11 mouse cellular contexts compared by ENCODE assay signal in the genomic region with DNA sequence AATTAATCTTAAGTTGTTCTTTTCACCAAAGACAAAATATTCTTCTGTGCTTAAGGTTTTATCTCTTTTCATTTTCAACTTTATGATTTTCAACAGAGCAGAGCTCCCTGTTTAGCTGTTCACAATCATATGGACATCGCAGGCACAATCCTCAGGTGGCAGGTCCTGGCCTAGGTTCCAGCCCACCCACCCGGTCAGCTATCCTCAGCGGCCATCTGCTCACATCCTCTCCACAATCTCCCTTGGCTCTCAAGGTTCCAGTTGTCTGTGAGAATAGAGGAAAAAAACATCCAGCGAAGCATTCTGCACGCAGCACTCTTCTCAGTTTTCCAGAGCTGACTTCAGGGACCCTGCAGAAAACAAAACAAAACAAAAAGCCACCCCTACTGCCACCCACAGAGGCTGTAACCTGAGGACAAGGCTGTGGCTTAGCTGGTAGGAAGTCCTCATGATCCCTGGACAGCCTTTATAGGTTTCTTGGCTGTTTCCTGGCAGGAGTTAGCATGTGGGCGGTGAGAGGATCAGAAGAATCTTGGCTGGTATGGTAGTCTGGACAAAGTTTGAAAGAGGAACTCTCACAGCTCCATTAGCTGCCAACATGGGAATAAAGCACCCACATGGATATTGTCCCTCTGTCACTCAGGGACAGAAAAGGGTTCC. TPM values are rescaled to one million over a fixed set of nuclear protein-coding genes. Genes with fewer than 3 reads are reported as not detected.
DNase-seq lines count a peak whose midpoint lies in the region; ATAC-seq and TF ChIP-seq lines count a peak whose summit lies in the region.
"Had no signal": no experiment of that assay in that cellular context is flagged by ENCODE, and none has a peak within 500 bp of the region (broad histone marks: within the 10 kb centered on the region; RNA-seq: fewer than 3 reads in every experiment).

No protein-coding gene starts in this region.

- TF ChIP-seq POLR2A in heart, adult 2 months (IDR thresholded peaks at IDR 0.05; ENCODE audit: insufficient read depth, low read depth, low read length) = no peak

- H3K4me3 ChIP-seq in heart, adult 2 months = no peak overlapping the region
- H3K4me3 ChIP-seq in limb, embryonic 13.5 days = no peak overlapping the region
- H3K4me3 ChIP-seq in limb, embryonic 10.5 days = no peak overlapping the region
- no peak overlapping the region for H3K4me3 ChIP-seq in embryonic facial prominence, embryonic 15.5 days (replicated peaks)
- H3K4me3 ChIP-seq in limb, embryonic 15.5 days = no peak overlapping the region
- H3K4me3 ChIP-seq: liver, embryonic 15.5 days; megakaryocyte, embryonic 14.5 days had no signal

- H3K36me3 ChIP-seq in heart, adult 2 months (ENCODE audit: control insufficient read depth, insufficient read depth, low read length) = no peaks in the 10 kb centered on the region
- H3K36me3 ChIP-seq in limb, embryonic 13.5 days = no peaks in the 10 kb centered on the region
- no peaks in the 10 kb centered on the region for H3K36me3 ChIP-seq in limb, embryonic 10.5 days
- no peaks in the 10 kb centered on the region; the same call in 1 of the 2 replicates for H3K36me3 ChIP-seq in embryonic facial prominence, embryonic 15.5 days
- no peaks in the 10 kb centered on the region for H3K36me3 ChIP-seq in limb, embryonic 15.5 days
- H3K36me3 ChIP-seq: liver, embryonic 15.5 days had no signal

- peak; percentile 48; the same call in 1 of the 2 replicates for ATAC-seq in limb, embryonic 13.5 days (ENCODE audit: low FRiP score, low read depth)
- peak; percentile 54; the same call in 1 of the 2 replicates for ATAC-seq in embryonic facial prominence, embryonic 15.5 days (ENCODE audit: insufficient number of reproducible peaks, low FRiP score, low TSS enrichment, low read depth)
- 0 out of 2 replicates have a peak, but pooled peaks have one; percentile 24 for ATAC-seq in limb, embryonic 15.5 days (ENCODE audit: insufficient number of reproducible peaks, low FRiP score, low TSS enrichment, low read depth)

- 0 out of 2 replicates have a peak overlapping the region, but pooled peaks have one; percentile 31 for H3K9ac ChIP-seq in heart, adult 2 months (ENCODE audit: low read depth, low read length)
- H3K9ac ChIP-seq in limb, embryonic 13.5 days = no peak overlapping the region
- H3K9ac ChIP-seq in embryonic facial prominence, embryonic 15.5 days = no peak overlapping the region
- H3K9ac ChIP-seq in limb, embryonic 15.5 days = no peak overlapping the region
- H3K9ac ChIP-seq: liver, embryonic 15.5 days had no signal

- H3K9me3 ChIP-seq in limb, embryonic 13.5 days = no peaks in the 10 kb centered on the region
- H3K9me3 ChIP-seq in limb, embryonic 10.5 days (replicated peaks) = no peaks in the 10 kb centered on the region
- no peaks in the 10 kb centered on the region for H3K9me3 ChIP-seq in embryonic facial prominence, embryonic 15.5 days (replicated peaks)
- H3K9me3 ChIP-seq in limb, embryonic 15.5 days = no peaks in the 10 kb centered on the region
- H3K9me3 ChIP-seq: liver, embryonic 15.5 days; megakaryocyte, embryonic 14.5 days had no signal

- H3K27ac ChIP-seq in heart, adult 2 months = no peak overlapping the region
- H3K27ac ChIP-seq in limb, embryonic 13.5 days = no peak overlapping the region
- no peak overlapping the region for H3K27ac ChIP-seq in limb, embryonic 10.5 days
- peak overlapping the region; percentile 34 for H3K27ac ChIP-seq in embryonic facial prominence, embryonic 15.5 days (replicated peaks)
- no peak overlapping the region for H3K27ac ChIP-seq in limb, embryonic 15.5 days
- H3K27ac ChIP-seq: liver, embryonic 15.5 days had no signal

- H3K79me2 ChIP-seq in heart, adult 2 months (replicated peaks; ENCODE audit: control insufficient read depth, insufficient read depth, low read length) = no peaks in the 10 kb centered on the region

- peaks cover 1% of the 10 kb centered on the region; the same call in 1 of the 2 replicates for H3K4me1 ChIP-seq in heart, adult 2 months (ENCODE audit: control insufficient read depth, insufficient read depth, low read length)
- H3K4me1 ChIP-seq in limb, embryonic 13.5 days = 0 out of 2 replicates have a peak, but pooled peaks cover 3% of the 10 kb centered on the region
- H3K4me1 ChIP-seq in limb, embryonic 10.5 days = no peaks in the 10 kb centered on the region
- no peaks in the 10 kb centered on the region for H3K4me1 ChIP-seq in embryonic facial prominence, embryonic 15.5 days
- H3K4me1 ChIP-seq in limb, embryonic 15.5 days = 0 out of 2 replicates have a peak, but pooled peaks cover 5% of the 10 kb centered on the region
- H3K4me1 ChIP-seq: liver, embryonic 15.5 days had no signal

- no peak overlapping the region for H3K4me2 ChIP-seq in limb, embryonic 13.5 days (replicated peaks)
- no peak overlapping the region for H3K4me2 ChIP-seq in embryonic facial prominence, embryonic 15.5 days (replicated peaks)
- H3K4me2 ChIP-seq in limb, embryonic 15.5 days = no peak overlapping the region
- H3K4me2 ChIP-seq: liver, embryonic 15.5 days had no signal

- no peaks in the 10 kb centered on the region for H3K27me3 ChIP-seq in heart, adult 2 months (ENCODE audit: control insufficient read depth, insufficient read depth, low read length)
- H3K27me3 ChIP-seq in limb, embryonic 13.5 days = no peaks in the 10 kb centered on the region
- H3K27me3 ChIP-seq in limb, embryonic 10.5 days (ENCODE audit: low read depth, poor library complexity, severe bottlenecking) = no peaks in the 10 kb centered on the region
- no peaks in the 10 kb centered on the region for H3K27me3 ChIP-seq in embryonic facial prominence, embryonic 15.5 days
- no peaks in the 10 kb centered on the region for H3K27me3 ChIP-seq in limb, embryonic 15.5 days
- H3K27me3 ChIP-seq: liver, embryonic 15.5 days; megakaryocyte, embryonic 14.5 days had no signal

- intact Hi-C loops in heart, adult 2 months (cut with DNase I) = no loop called here

- TF ChIP-seq CTCF in heart, adult 2 months (IDR thresholded peaks at IDR 0.05) = no peak

- TF ChIP-seq EP300 in heart, adult 2 months (IDR thresholded peaks at IDR 0.05; ENCODE audit: insufficient read depth, low read depth, low read length) = no peak

- 46% methylated on average over 6 of the region's 6 CpGs for WGBS in heart, adult 2 months
- 63% methylated on average over 6 of the region's 6 CpGs for WGBS in limb, embryonic 13.5 days
- WGBS in limb, embryonic 10.5 days = 77% methylated on average over 6 of the region's 6 CpGs
- 57% methylated on average over 6 of the region's 6 CpGs for WGBS in embryonic facial prominence, embryonic 15.5 days
- 63% methylated on average over 6 of the region's 6 CpGs for WGBS in limb, embryonic 15.5 days

- peak in 1 of 2 experiments; percentile 27 for DNase-seq in heart, adult 2 months
- no peak for DNase-seq in heart, adult 11 months
- no peak for DNase-seq in limb, embryonic 10.5 days (ENCODE audit: low spot score)
- no peak for DNase-seq in embryo, embryonic 11 days
- DNase-seq in layer of hippocampus, adult 18-20 months (ENCODE audit: low spot score in 2 of 2) = no peak
- DNase-seq: thymus, adult 2 months had no signal

RNA-seq across cellular contexts. Expression of a gene that starts 15.5 kb away (rescaled TPM):
- total RNA-seq in heart, adult 2 months (2021) = under 1 TPM; 0.30 to 0.37 TPM
- polyA plus RNA-seq in heart, adult 2 months (2012; rRNA removed) = 0.06 and 0.18 TPM in 2 replicates
- 1.7 and 1.8 TPM in 2 replicates for polyA plus RNA-seq in limb, embryonic 13.5 days (2015; fragmentation: Nextera tagmentation; extraction: Ambion mirVana)
- polyA plus RNA-seq in limb, embryonic 10.5 days (2016; fragmentation: Nextera tagmentation; extraction: Ambion mirVana) = 1.1 and 1.6 TPM in 2 replicates
- 0.98 and 1.2 TPM in 2 replicates for polyA plus RNA-seq in embryonic facial prominence, embryonic 15.5 days (2015; fragmentation: Nextera tagmentation; extraction: Ambion mirVana)
- 1.3 and 1.4 TPM in 2 replicates for polyA plus RNA-seq in limb, embryonic 15.5 days (2015; fragmentation: Nextera tagmentation; extraction: Ambion mirVana)
- total RNA-seq in layer of hippocampus, adult 18-20 months (2021) = 1 to 10 TPM; 1.6 to 2.2 TPM
